Mouse (Mus musculus) hindbrain, embryonic 13.5 days (tissue): ENCODE data around the gene Pafah1b1. TPM values are rescaled to one million over a fixed set of nuclear protein-coding genes. Genes with fewer than 3 reads are reported as not detected.

Experiments used
- ATAC-seq: fragments of 200-750 bp; cut with Nextera tagmentation; 2 replicates; pipeline ENCODE4 v1.8.0; 2017; ENCODE audit warnings: moderate TSS enrichment; ENCODE audit not compliant: low FRiP score
- H3K27ac ChIP-seq: fragments of 300-500 bp; sonication (generic); 2 replicates; pipeline ENCODE4 v1.5.1; 2015; ENCODE audit warnings: inconsistent platforms, mild to moderate bottlenecking, moderate library complexity
- H3K27me3 ChIP-seq: fragments of 300-500 bp; sonication (generic); 2 replicates; pipeline ENCODE4 v1.6.1; 2015; ENCODE audit warnings: mild to moderate bottlenecking, inconsistent platforms
- H3K36me3 ChIP-seq: fragments of 300-500 bp; sonication (generic); 2 replicates; pipeline ENCODE4 v1.6.1; 2015; ENCODE audit warnings: mild to moderate bottlenecking, inconsistent platforms
- H3K4me1 ChIP-seq: fragments of 300-500 bp; sonication (generic); replicated peaks from 2 replicates; pipeline ENCODE4 v1.6.1; 2015; ENCODE audit warnings: inconsistent platforms
- H3K4me2 ChIP-seq: fragments of 300-500 bp; sonication (generic); 2 replicates; pipeline ENCODE4 v1.6.1; 2015; ENCODE audit warnings: inconsistent platforms, mild to moderate bottlenecking, moderate library complexity
- H3K4me3 ChIP-seq: fragments of 300-500 bp; sonication (generic); 2 replicates; pipeline ENCODE4 v1.5.1; 2015; ENCODE audit warnings: mild to moderate bottlenecking, inconsistent platforms
- H3K9ac ChIP-seq: fragments of 300-500 bp; sonication (generic); 2 replicates; pipeline ENCODE4 v1.6.1; 2015; ENCODE audit warnings: mild to moderate bottlenecking, inconsistent platforms
- H3K9me3 ChIP-seq: fragments of 300-500 bp; sonication (generic); 2 replicates; pipeline ENCODE4 v1.6.1; 2016; ENCODE audit warnings: inconsistent platforms
- WGBS: fragments of 180-500 bp; shearing (Covaris S2); methylation state at CpG from one replicate; pipeline ENCODE4 v1.1.7; 2015; 5-methylcytosine and 5-hydroxymethylcytosine counted together
- polyA plus RNA-seq: library from polyadenylated mRNA; unstranded; fragments of >200 nt; fragmentation: Nextera tagmentation; extraction: Ambion mirVana; gene quantifications from 2 replicates; pipeline ENCODE4 v1.2.1, GENCODE M21; 2015

Gene Pafah1b1
- polyA plus RNA-seq, 1 experiment from 2014 or later: 75.3 TPM

- Histone ChIP-seq H3K4me3 (no peak overlapping the region), H3K27me3 (no peaks in the 10 kb centered on the region), H3K27ac (peak overlapping the region; percentile 70), H3K9ac (no peak overlapping the region), H3K4me2 (no peak overlapping the region), H3K4me1 (peaks cover 8% of the 10 kb centered on the region), H3K36me3 (no peaks in the 10 kb centered on the region), H3K9me3 (no peaks in the 10 kb centered on the region)
- 38% methylated on average over 9 of the region's 9 CpGs for WGBS
- ATAC-seq: no peak
These were observed 27.0 kb upstream of the Pafah1b1 start for GRCm38 (mm10) chr11:74751352-74752066.

GRCm38 (mm10) chr11:74750662-74751351, 26.3 kb upstream of the Pafah1b1 start:
- Histone ChIP-seq H3K27ac (peak overlapping the region; percentile 70), H3K9ac (no peak overlapping the region), H3K4me2 (no peak overlapping the region), H3K4me3 (no peak overlapping the region), H3K4me1 (peaks cover 8% of the 10 kb centered on the region), H3K9me3 (no peaks in the 10 kb centered on the region), H3K36me3 (no peaks in the 10 kb centered on the region), H3K27me3 (no peaks in the 10 kb centered on the region)
- WGBS: 87% methylated on average over 7 of the region's 7 CpGs
- no peak for ATAC-seq

GRCm38 (mm10) chr11:74749241-74749640, 24.8 kb upstream of the Pafah1b1 start:
- 93% methylated on average over 13 of the region's 13 CpGs for WGBS
- Histone ChIP-seq H3K27me3 (no peaks in the 10 kb centered on the region), H3K4me3 (no peak overlapping the region), H3K9me3 (no peaks in the 10 kb centered on the region), H3K9ac (no peak overlapping the region), H3K4me2 (no peak overlapping the region), H3K27ac (no peak overlapping the region), H3K4me1 (peaks cover 8% of the 10 kb centered on the region), H3K36me3 (no peaks in the 10 kb centered on the region)
- no peak for ATAC-seq

- Histone ChIP-seq H3K27ac (no peak overlapping the region), H3K4me1 (peaks cover 8% of the 10 kb centered on the region), H3K27me3 (no peaks in the 10 kb centered on the region), H3K4me3 (no peak overlapping the region), H3K36me3 (no peaks in the 10 kb centered on the region), H3K4me2 (no peak overlapping the region), H3K9me3 (no peaks in the 10 kb centered on the region), H3K9ac (no peak overlapping the region)
- WGBS: 70% methylated on average over 4 of the region's 4 CpGs
- no peak for ATAC-seq
These were observed 23.6 kb upstream of the Pafah1b1 start for GRCm38 (mm10) chr11:74748022-74748421.

GRCm38 (mm10) chr11:74737861-74738260, 13.4 kb upstream of the Pafah1b1 start:
- H3K9ac ChIP-seq: no peak overlapping the region
- H3K36me3 ChIP-seq: no peaks in the 10 kb centered on the region
- H3K4me1 ChIP-seq: peaks cover 9% of the 10 kb centered on the region; the same call in 1 of the 2 replicates
- H3K9me3 ChIP-seq: no peaks in the 10 kb centered on the region
- WGBS: 64% methylated on average over 3 of the region's 3 CpGs
- no peak overlapping the region for H3K4me2 ChIP-seq
- no peak for ATAC-seq
- H3K27ac ChIP-seq: no peak overlapping the region
- no peaks in the 10 kb centered on the region for H3K27me3 ChIP-seq
- no peak overlapping the region for H3K4me3 ChIP-seq

GRCm38 (mm10) chr11:74734917-74735316, 10.4 kb upstream of the Pafah1b1 start:
- WGBS: 17% methylated on average over 7 of the region's 7 CpGs

GRCm38 (mm10) chr11:74725181-74725580, 711 bp upstream of the Pafah1b1 start:
- Histone ChIP-seq H3K9me3 (no peaks in the 10 kb centered on the region), H3K36me3 (no peaks in the 10 kb centered on the region), H3K4me3 (peak overlapping the region; percentile 98; the same call in 1 of the 2 replicates), H3K4me2 (peak overlapping the region; percentile 59), H3K9ac (peak overlapping the region; percentile 62), H3K27ac (peak overlapping the region; percentile 72; the same call in 1 of the 2 replicates), H3K4me1 (peaks cover 21% of the 10 kb centered on the region), H3K27me3 (no peaks in the 10 kb centered on the region)
- no peak for ATAC-seq
- WGBS: 59% methylated on average over 5 of the region's 5 CpGs

More at GRCm38 (mm10) chr11:74734917-74735316, 10.4 kb upstream of the Pafah1b1 start:
- Histone ChIP-seq H3K27me3 (no peaks in the 10 kb centered on the region), H3K36me3 (no peaks in the 10 kb centered on the region), H3K4me2 (no peak overlapping the region), H3K9ac (no peak overlapping the region), H3K27ac (peak overlapping the region; percentile 48; the same call in 1 of the 2 replicates), H3K4me1 (peaks cover 9% of the 10 kb centered on the region; the same call in 1 of the 2 replicates), H3K9me3 (no peaks in the 10 kb centered on the region), H3K4me3 (no peak overlapping the region)
- ATAC-seq: no peak

GRCm38 (mm10) chr11:74723357-74724234, 874 bp downstream of the Pafah1b1 start:
- Histone ChIP-seq H3K27ac (peak overlapping the region; percentile 100), H3K36me3 (no peaks in the 10 kb centered on the region), H3K27me3 (no peaks in the 10 kb centered on the region), H3K9ac (peak overlapping the region; percentile 100), H3K4me3 (peak overlapping the region; percentile 98), H3K4me1 (peaks cover 34% of the 10 kb centered on the region), H3K4me2 (peak overlapping the region; percentile 88), H3K9me3 (no peaks in the 10 kb centered on the region)
- WGBS: under 1% methylated on average over 50 of the region's 75 CpGs
- ATAC-seq: peak; percentile 86

GRCm38 (mm10) chr11:74721971-74722370, 2.5 kb downstream of the Pafah1b1 start:
- no peak for ATAC-seq
- peaks cover 34% of the 10 kb centered on the region for H3K4me1 ChIP-seq
- peak overlapping the region; percentile 98 for H3K4me3 ChIP-seq
- 36% methylated on average over 3 of the region's 3 CpGs for WGBS
- H3K9me3 ChIP-seq: no peaks in the 10 kb centered on the region
- peak overlapping the region; percentile 88 for H3K4me2 ChIP-seq
- H3K9ac ChIP-seq: peak overlapping the region; percentile 71
- H3K27me3 ChIP-seq: no peaks in the 10 kb centered on the region
- no peak overlapping the region for H3K27ac ChIP-seq
- no peaks in the 10 kb centered on the region for H3K36me3 ChIP-seq

GRCm38 (mm10) chr11:74721141-74721540, 3.3 kb downstream of the Pafah1b1 start:
- Histone ChIP-seq H3K4me1 (peaks cover 37% of the 10 kb centered on the region), H3K9me3 (no peaks in the 10 kb centered on the region), H3K4me2 (peak overlapping the region; percentile 88), H3K36me3 (no peaks in the 10 kb centered on the region), H3K27ac (no peak overlapping the region), H3K27me3 (no peaks in the 10 kb centered on the region), H3K9ac (no peak overlapping the region), H3K4me3 (peak overlapping the region; percentile 26)
- no peak for ATAC-seq
- 56% methylated on average over 2 of the region's 2 CpGs for WGBS

- Histone ChIP-seq H3K9ac (no peak overlapping the region), H3K9me3 (no peaks in the 10 kb centered on the region), H3K27me3 (no peaks in the 10 kb centered on the region), H3K4me2 (peak overlapping the region; percentile 88), H3K4me1 (peaks cover 37% of the 10 kb centered on the region), H3K4me3 (peak overlapping the region; percentile 26), H3K36me3 (no peaks in the 10 kb centered on the region), H3K27ac (no peak overlapping the region)
- ATAC-seq: no peak
- 91% methylated on average over 1 of the region's 1 CpGs for WGBS
These were observed 3.8 kb downstream of the Pafah1b1 start for GRCm38 (mm10) chr11:74720668-74721067.

- WGBS: 92% methylated on average over 3 of the region's 3 CpGs
- Histone ChIP-seq H3K9me3 (no peaks in the 10 kb centered on the region), H3K9ac (no peak overlapping the region), H3K4me1 (peaks cover 25% of the 10 kb centered on the region), H3K27me3 (no peaks in the 10 kb centered on the region), H3K4me3 (no peak overlapping the region), H3K27ac (no peak overlapping the region), H3K4me2 (no peak overlapping the region), H3K36me3 (no peaks in the 10 kb centered on the region)
- ATAC-seq: no peak
These were observed 8.4 kb downstream of the Pafah1b1 start for GRCm38 (mm10) chr11:74715971-74716525.
